Mouse (Mus musculus): Measurements from ENCODE around the gene Mamdc2.

DNA sequence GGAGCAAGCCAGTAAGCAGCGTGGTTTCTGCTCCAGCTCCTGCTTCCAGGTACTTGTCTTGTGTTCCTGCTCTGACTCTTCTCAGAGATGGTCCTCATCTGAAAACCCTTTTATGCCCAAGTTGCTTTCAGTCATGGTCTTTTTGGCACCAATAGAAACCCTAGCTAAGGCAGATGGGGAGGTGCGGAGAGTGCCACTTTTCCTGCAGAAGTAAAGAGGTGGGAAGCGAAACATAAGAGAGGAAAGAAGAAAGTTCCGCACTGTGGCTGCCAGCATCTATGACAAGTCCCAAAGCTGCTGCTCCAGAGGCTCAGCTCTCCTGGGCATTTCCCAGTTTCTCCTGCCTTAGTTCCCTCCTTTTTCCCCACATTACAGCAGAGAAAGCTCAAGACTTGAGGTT, 67.3 kb downstream of the Mamdc2 start:
- TF ChIP-seq CTCF (IDR thresholded peaks at IDR 0.05; ENCODE audit: low read depth) (no peak), EP300 (IDR thresholded peaks at IDR 0.05; ENCODE audit: low read depth) (no peak)
